Mouse (Mus musculus) B cell, adult 62 days (primary cell): ENCODE measurements around the gene 9330159F19Rik. TPM values are rescaled to one million over a fixed set of nuclear protein-coding genes. Genes with fewer than 3 reads are reported as not detected.

Experiments
- total RNA-seq: library from RNA; stranded (reverse); gene quantifications from 4 replicates; pipeline ENCODE4 v1.2.4, GENCODE M21; 2023

The 9330159F19Rik gene
- total RNA-seq: not detected in 4 replicates

GRCm38 (mm10) chr10:29211453-29211852 lies at the start of gene 9330159F19Rik:
Gene 9330159F19Rik, plus strand, starts transcription at chr10:29211606.

GRCm38 (mm10) chr10:29198642-29199041 lies 12.8 kb upstream of the 9330159F19Rik start, which contains the start of gene Gm49353:
Gene Gm49353, plus strand, starts transcription at chr10:29198954.

Other genes starting within 250 kb of the 9330159F19Rik start
- not detected in 4 replicates for gene 2310057J18Rik, start 225.3 kb upstream of the 9330159F19Rik start, total RNA-seq
- gene Soga3, start 67.8 kb upstream of the 9330159F19Rik start, total RNA-seq: not detected in 4 replicates
- not detected in 4 replicates for gene Gm49353, start 12.7 kb upstream of the 9330159F19Rik start, total RNA-seq
- gene Echdc1, start 101.6 kb downstream of the 9330159F19Rik start, total RNA-seq: 6.3 to 9.2 TPM (median 8.6 TPM) in 4 replicates
- 67.9 to 76.5 TPM (median 70.5 TPM) in 4 replicates for gene Rnf146, start 150.8 kb downstream of the 9330159F19Rik start, total RNA-seq